Mouse (Mus musculus): ENCODE data around the gene Tmub1. TPM values are rescaled to one million over a fixed set of nuclear protein-coding genes. Genes with fewer than 3 reads are reported as not detected.

The Tmub1 gene
- polyA plus RNA-seq, 1 experiment from 2014 or later, result 26.4 TPM

DNA sequence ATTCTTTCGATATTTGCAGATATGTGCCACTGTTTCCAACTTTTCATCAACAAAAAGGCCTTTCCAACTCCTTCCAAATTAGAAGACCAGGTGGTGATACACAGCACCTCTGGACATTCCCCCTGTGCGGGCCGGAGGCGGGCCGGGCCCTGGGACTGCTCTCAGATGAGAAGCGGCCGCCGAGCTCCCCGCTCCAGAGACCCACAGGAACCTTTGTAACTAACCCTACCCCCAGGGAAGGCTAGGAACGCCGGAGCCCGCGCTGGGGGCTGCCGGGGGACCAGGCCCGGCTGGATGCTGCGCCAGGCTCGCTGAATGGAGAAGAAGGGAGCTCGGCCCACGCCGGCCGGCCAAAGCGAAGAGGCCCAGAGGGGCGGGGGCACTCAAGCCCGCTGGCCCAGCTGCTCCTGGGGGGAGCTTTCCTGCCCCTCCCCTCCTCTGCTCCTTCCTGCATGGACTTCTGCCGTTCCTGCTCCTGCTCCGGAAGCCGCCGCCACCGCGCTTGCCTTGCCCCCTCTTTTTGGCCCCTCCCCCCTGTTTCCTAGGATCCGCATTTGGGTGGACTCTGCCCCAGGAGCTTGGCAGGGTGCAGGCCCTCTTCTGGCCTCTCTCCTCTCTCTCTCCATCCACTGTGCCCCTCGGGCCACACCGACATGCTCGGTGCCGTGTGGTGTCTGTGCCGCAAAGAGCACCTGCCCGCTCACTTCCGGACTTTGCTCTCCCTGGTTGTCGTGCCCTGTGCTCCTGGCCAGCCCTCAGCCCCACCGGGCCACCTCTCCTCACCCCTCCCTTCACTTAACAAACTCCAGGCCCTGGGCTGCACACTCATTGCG, 34.8 kb upstream of the Tmub1 start:
- in situ Hi-C loops (cut with MboI; ENCODE audit: low pct_unique_long_range_greater_than_20kb), result no loop called here
- ATAC-seq (no peak), DNase-seq (ENCODE audit: low read depth, low spot score) (no peak)
- POLR2A ChIA-PET, result no interaction called here
- no peaks in the 10 kb centered on the region for H3K27me3 ChIP-seq
- TF ChIP-seq CTCF (IDR thresholded peaks at IDR 0.05), result no peak
- CTCF ChIA-PET, result interaction anchor here (1.1 to 1.7 kb wide), 6 partner anchors 8 to 88 kb away, joined by 3 to 7 read pairs (median 3); partner anchors contain the start of genes Abcb8 and Tmub1

DNA sequence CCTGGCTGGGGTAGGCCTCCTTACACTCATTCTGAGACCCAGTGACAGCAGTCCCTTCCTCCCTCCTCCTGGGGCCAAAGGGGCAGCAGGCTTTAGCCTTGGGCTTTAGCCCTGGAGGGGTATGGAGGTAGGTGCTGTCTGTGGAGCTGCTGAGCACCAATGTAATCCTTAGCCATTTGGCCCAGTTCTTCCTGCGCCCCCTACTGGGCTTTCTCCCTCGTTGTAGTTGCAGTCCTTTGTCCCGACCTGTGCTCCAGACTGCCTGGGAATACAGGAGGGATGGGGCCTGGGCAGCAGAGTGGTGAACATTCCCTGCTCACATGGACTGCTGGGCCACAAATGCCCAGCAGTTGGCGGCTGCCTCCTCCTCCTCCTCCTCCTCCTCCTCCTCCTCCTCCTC, 34.0 kb upstream of the Tmub1 start:
- in situ Hi-C loops (cut with MboI; ENCODE audit: low pct_unique_long_range_greater_than_20kb), result no loop called here
- H3K27me3 ChIP-seq, result no peaks in the 10 kb centered on the region
- DNase-seq (ENCODE audit: low read depth, low spot score) (no peak), ATAC-seq (no peak)
- TF ChIP-seq CTCF (IDR thresholded peaks at IDR 0.05), result no peak
- ChIA-PET CTCF (interaction anchor here (0.8 to 1.4 kb wide), 4 partner anchors 10 to 87 kb away, joined by 3 read pairs; no protein-coding TSS in a partner anchor), POLR2A (no interaction called here)

DNA sequence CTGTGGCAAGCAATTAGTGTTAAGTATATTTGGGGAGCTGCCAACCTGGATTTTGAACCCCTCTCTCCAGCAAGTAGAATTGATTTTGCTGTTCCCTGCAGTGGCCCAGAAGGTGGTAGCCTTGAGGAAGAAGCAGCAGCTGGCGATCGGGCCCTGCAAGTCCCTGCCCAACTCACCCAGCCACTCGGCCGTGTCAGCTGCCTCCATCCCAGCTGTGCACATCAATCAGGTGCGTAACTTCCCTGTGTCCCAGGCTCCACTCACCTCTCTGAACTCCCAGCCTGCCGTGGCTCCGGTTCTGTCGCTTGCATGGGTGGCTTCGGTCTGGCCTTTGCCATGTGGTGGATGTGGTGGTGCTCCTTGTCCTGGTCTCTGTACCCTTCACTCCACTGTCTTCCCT, 30.3 kb upstream of the Tmub1 start:
- H3K27me3 ChIP-seq, result no peaks in the 10 kb centered on the region
- ATAC-seq, result no peak
- in situ Hi-C loops (cut with MboI; ENCODE audit: low pct_unique_long_range_greater_than_20kb), result no loop called here
- no peak for TF ChIP-seq CTCF (IDR thresholded peaks at IDR 0.05)
- ChIA-PET POLR2A (no interaction called here), CTCF (interaction anchor here (1.2 kb wide), 1 partner anchor 10 kb away, joined by 4 read pairs; no protein-coding TSS in a partner anchor)
- no peak for DNase-seq (ENCODE audit: low read depth, low spot score)

DNA sequence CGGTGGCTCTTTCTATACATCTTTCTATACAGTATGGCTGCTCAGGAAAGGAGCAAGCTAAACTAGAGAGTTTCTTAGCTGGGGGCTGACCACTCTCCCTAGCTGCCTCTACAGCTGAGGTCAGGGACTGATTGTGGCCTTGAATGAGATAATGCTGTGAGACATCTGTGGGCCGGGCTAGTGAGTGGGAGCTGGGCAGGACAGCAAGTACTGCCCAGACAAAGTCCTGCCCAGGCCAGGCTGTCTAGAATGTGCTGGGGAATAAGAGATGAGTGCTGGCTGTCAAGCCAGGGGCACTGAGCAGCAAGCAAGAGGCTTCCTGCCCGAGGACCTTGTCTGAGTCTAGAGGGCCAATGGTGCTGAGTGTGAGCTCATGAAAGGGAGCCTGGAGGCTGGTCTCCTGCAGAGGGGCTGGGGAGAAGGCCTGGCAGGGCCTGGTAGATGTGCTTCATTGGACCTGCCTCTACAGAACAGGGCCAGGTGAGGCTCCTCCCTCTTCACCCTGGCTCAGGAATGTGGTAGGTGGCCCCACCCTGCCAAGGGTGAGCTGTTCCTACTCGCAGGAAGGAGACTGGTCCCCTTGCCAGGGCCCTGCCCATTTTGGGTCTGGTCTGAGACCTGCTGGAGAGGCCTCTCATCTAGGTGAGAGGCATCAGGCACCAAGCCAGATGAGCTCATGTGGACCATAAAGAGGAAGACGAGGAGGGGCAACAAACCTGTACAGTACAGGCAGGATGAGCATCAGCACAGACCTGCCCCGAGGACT, 28.0 kb upstream of the Tmub1 start:
- ATAC-seq, result no peak
- in situ Hi-C loops (cut with MboI; ENCODE audit: low pct_unique_long_range_greater_than_20kb), result no loop called here
- no peaks in the 10 kb centered on the region for H3K27me3 ChIP-seq
- no peak for TF ChIP-seq CTCF (IDR thresholded peaks at IDR 0.05)
- CTCF ChIA-PET, result interaction anchor here (1.4 to 13.4 kb wide), 3 partner anchors 10 to 82 kb away, joined by 4 to 106 read pairs (median 6); partner anchors contain the start of genes Abcb8 and Atg9b
- POLR2A ChIA-PET, result interaction anchor here (0.7 to 1.1 kb wide), 4 partner anchors 10 to 80 kb away, joined by 3 to 5 read pairs (median 4); partner anchors contain the start of gene Agap3
- no peak for DNase-seq (ENCODE audit: low read depth, low spot score)

DNA sequence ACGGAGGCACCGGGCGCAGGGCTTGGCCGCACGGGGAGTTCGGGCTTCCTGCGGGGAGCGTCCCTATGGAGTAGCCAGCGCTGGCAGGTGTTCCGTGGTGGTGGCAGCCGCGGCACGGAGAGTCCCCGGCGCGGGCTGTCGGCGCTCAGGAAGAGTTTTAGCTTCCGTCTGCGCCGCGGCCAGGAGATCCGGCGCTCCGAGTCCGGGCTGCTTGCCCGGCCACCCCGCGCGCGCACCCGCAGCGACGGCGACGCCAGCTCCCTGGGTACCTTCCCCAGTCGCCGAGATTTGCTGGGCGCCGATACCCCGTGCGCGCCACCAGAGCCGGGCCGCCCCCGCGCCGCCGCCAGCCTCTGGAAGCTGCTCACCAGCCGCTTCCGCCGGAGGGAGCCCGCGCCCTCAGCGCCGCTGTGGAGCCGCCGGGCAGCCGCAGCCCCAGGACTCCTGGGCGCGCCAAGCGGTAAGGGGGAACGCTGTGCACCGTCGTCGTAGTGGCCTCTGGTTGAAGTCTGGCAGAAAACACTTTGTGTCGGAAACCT, 27.1 kb upstream of the Tmub1 start:
- TF ChIP-seq CTCF (IDR thresholded peaks at IDR 0.05), result no peak
- DNase-seq (ENCODE audit: low read depth, low spot score) (no peak), ATAC-seq (no peak)
- POLR2A ChIA-PET, result interaction anchor here (0.7 to 1.6 kb wide), 2 partner anchors 79 to 131 kb away, joined by 3 to 7 read pairs; no protein-coding TSS in a partner anchor
- H3K27me3 ChIP-seq, result no peaks in the 10 kb centered on the region
- in situ Hi-C loops (cut with MboI; ENCODE audit: low pct_unique_long_range_greater_than_20kb), result loop anchor here (5.0 kb wide), 1 partner anchor 77 kb away; no protein-coding TSS in a partner anchor
- CTCF ChIA-PET, result interaction anchor here (0.8 to 13.4 kb wide), 2 partner anchors 9 to 81 kb away, joined by 3 to 106 read pairs; partner anchors contain the start of genes Abcb8 and Atg9b

DNA sequence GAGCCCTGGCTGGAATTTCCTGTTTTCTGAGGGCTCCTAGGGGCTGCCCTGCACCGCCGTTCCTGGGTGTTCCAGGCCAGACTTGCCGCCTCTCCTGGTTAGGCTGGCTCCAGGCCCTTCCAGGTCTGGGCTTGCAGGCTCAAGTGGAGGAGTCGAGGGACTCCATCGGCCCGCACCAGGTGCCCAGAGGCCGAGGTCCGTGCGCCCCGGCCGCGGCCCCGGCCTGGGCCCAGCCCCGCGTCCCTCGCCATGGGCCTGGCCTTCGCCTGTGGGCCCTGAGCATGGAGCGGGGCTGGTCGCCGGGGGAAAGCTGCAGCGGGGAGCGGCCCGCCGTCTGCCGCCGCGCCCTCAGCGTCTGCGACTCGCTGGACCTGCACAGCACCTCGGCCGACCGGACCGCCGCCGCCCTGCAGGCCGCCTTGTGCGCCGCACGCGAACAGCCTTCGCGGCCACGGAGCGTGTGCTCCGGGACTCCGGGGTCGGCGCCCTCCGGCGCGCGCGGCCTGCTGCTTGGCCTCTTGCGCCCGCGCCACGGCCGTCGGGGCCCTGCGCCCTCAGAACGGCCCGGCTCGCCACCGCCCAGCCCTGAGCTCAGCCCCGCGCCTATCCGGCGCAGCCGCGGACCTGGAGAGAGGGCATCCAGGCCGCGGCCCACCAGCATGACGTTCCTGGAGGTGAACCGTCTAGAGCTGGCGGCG, 26.5 kb upstream of the Tmub1 start:
- POLR2A ChIA-PET, result interaction anchor here (0.7 to 1.6 kb wide), 2 partner anchors 79 to 132 kb away, joined by 3 to 7 read pairs; no protein-coding TSS in a partner anchor
- CTCF ChIA-PET, result interaction anchor here (0.8 to 13.4 kb wide), 3 partner anchors 9 to 80 kb away, joined by 3 to 106 read pairs (median 3); partner anchors contain the start of genes Abcb8 and Atg9b
- ATAC-seq (no peak), DNase-seq (ENCODE audit: low read depth, low spot score) (no peak)
- no peaks in the 10 kb centered on the region for H3K27me3 ChIP-seq
- TF ChIP-seq CTCF (IDR thresholded peaks at IDR 0.05), result no peak
- in situ Hi-C loops (cut with MboI; ENCODE audit: low pct_unique_long_range_greater_than_20kb), result loop anchor here (5.0 kb wide), 1 partner anchor 77 kb away; no protein-coding TSS in a partner anchor

DNA sequence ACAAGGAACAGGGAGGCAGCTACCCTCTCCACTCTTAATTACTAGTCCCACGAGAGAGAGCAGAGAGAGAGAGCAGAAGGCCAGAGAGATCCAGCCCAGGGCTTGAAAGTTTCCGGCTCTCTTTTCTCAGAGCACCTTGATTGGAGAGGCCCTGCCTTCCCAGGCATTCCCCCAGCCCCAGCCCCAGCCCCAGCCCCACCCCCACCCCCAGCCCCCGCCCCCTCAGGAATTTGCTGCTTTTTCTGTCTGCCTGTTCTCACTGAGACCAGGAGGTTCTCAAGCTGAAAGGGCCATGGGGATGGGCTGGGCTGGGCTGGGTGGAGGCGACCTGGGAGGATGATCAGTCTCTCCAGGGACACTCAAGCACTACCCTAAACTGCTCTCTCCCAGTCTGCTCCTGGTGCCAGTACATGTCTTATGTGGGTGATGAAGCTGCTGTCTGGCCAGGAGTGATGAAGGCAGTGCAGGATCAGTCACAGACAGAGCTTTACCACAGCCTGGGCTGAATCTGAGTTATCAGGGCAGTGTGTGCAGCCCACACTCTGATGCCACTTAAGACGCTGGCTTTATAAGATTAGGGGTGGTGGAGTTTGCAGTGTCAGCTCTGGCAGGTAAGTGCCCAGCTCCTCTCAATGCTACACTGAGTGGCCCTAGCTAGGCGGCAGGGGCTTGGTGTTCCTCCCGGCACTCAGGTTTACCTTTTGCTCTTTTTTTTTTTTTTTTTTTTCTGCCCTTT, 25.4 kb upstream of the Tmub1 start:
- no peak for ATAC-seq
- no peak for TF ChIP-seq CTCF (IDR thresholded peaks at IDR 0.05)
- in situ Hi-C loops (cut with MboI; ENCODE audit: low pct_unique_long_range_greater_than_20kb), result loop anchor here (5.0 kb wide), 1 partner anchor 76 kb away; no protein-coding TSS in a partner anchor
- ChIA-PET POLR2A (no interaction called here), CTCF (interaction anchor here (1.2 to 13.4 kb wide), 3 partner anchors 11 to 79 kb away, joined by 3 to 106 read pairs (median 6); partner anchors contain the start of genes Abcb8 and Atg9b)
- no peaks in the 10 kb centered on the region for H3K27me3 ChIP-seq
- no peak for DNase-seq (ENCODE audit: low read depth, low spot score)

DNA sequence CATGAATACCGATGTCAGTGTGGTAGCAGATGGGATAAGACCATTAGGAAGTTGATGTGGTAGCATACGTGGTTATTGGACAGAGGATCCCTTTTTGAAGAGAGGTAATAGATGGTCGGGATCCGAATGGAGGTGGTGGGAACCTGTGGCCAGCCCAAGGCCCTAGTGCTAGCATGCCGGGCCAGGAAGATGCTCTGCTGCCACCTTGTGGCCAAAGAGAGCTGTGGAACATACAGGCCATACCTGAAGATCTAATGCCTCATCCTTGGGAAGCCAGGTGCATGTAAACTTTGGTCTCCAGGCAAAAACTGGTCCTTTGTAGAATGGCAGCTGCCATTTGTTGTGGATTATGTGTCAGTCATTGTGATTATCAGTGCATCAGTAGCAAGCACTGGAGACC, 22.9 kb upstream of the Tmub1 start:
- DNase-seq (ENCODE audit: low read depth, low spot score), result no peak
- ChIA-PET CTCF (interaction anchor here (0.9 to 13.4 kb wide), 7 partner anchors 12 to 77 kb away, joined by 3 to 106 read pairs (median 3); partner anchors contain the start of genes Abcb8, Agap3 and Atg9b), POLR2A (interaction anchor here (0.9 to 1.1 kb wide), 2 partner anchors 17 to 46 kb away, joined by 3 read pairs; no protein-coding TSS in a partner anchor)
- H3K27me3 ChIP-seq, result no peaks in the 10 kb centered on the region
- ATAC-seq, result peak; percentile 63
- in situ Hi-C loops (cut with MboI; ENCODE audit: low pct_unique_long_range_greater_than_20kb), result loop anchor here (5.0 kb wide), 1 partner anchor 73 kb away; no protein-coding TSS in a partner anchor
- TF ChIP-seq CTCF (IDR thresholded peaks at IDR 0.05), result no peak
